Mouse (Mus musculus) MEL (cell line): ENCODE data around the gene Syce2. TPM values are rescaled to one million over a fixed set of nuclear protein-coding genes. Genes with fewer than 3 reads are reported as not detected.
A peak's percentile ranks its signal among the peaks of the same experiment; 100 is the strongest.

ENCODE experiments used
- DNase-seq: peaks from one replicate; pipeline ENCODE4 v3.0.0; 2011; ENCODE audit warnings: low read depth, low spot score
- H3K27ac ChIP-seq: 2 replicates; pipeline ENCODE4 v1.5.1; 2012; ENCODE audit warnings: low read depth, mild to moderate bottlenecking, control low read depth, low read length, moderate library complexity; ENCODE audit not compliant: control insufficient read depth
- H3K27me3 ChIP-seq, 2 experiments: fragments of 150-350 bp in 1 of 2; sonication (generic) in 1 of 2; 2 replicates each; pipeline ENCODE4 v1.6.1; 2012; ENCODE audit warnings: low read length in 2 of 2, mild to moderate bottlenecking in 2 of 2, improper control_type of control experiment in 1 of 2, moderate library complexity in 1 of 2; ENCODE audit not compliant: insufficient read depth in 2 of 2, control insufficient read depth in 1 of 2
- H3K36me3 ChIP-seq, 2 experiments: 2 replicates each; pipeline ENCODE4 v1.6.1; 2012 to 2014; ENCODE audit warnings: low read length in 2 of 2, improper control_type of control experiment in 1 of 2, inconsistent platforms in 1 of 2, mild to moderate bottlenecking in 1 of 2; ENCODE audit not compliant: insufficient read depth in 2 of 2, control insufficient read depth in 1 of 2
- H3K4me1 ChIP-seq, 2 experiments: fragments of 150-350 bp in 1 of 2; sonication (generic) in 1 of 2; 2 replicates each; pipeline ENCODE4 v1.6.1; 2012; ENCODE audit warnings: low read length in 2 of 2, improper control_type of control experiment in 1 of 2, mild to moderate bottlenecking in 1 of 2; ENCODE audit not compliant: insufficient read depth in 2 of 2, control insufficient read depth in 1 of 2
- H3K4me3 ChIP-seq, 2 experiments: fragments of 150-350 bp in 1 of 2; sonication (generic) in 1 of 2; 2 replicates each; pipeline ENCODE4 v1.5.1; 2012; ENCODE audit warnings: low read depth in 2 of 2, low read length in 2 of 2, mild to moderate bottlenecking in 2 of 2, moderate library complexity in 2 of 2, control low read depth in 1 of 2, improper control_type of control experiment in 1 of 2; ENCODE audit not compliant: control insufficient read depth in 1 of 2, insufficient read depth in 1 of 2
- H3K79me2 ChIP-seq: 2 replicates; pipeline ENCODE4 v1.6.1; 2012; ENCODE audit warnings: mild to moderate bottlenecking, low read length, moderate library complexity; ENCODE audit not compliant: control insufficient read depth, poor library complexity, insufficient read depth
- H3K9ac ChIP-seq: 2 replicates; pipeline ENCODE4 v1.6.1; 2012; ENCODE audit warnings: low read depth, mild to moderate bottlenecking, control low read depth, low read length, moderate library complexity; ENCODE audit not compliant: control insufficient read depth, poor library complexity, severe bottlenecking
- H3K9me3 ChIP-seq: fragments of 150-350 bp; sonication (generic); replicated peaks from 2 replicates; pipeline ENCODE4 v1.6.1; 2012; ENCODE audit warnings: mild to moderate bottlenecking, low read length, improper control_type of control experiment, moderate library complexity; ENCODE audit not compliant: insufficient read depth
- BHLHE40 ChIP-seq: IDR thresholded peaks from 2 replicates; pipeline ENCODE4 v1.6.1; 2012; ENCODE audit warnings: low read depth, mild to moderate bottlenecking, inconsistent platforms, low read length, improper control_type of control experiment, borderline replicate concordance
- CHD1 ChIP-seq: IDR thresholded peaks from 2 replicates; pipeline ENCODE4 v1.6.1; 2012; ENCODE audit warnings: low read depth, mild to moderate bottlenecking, inconsistent platforms, low read length, improper control_type of control experiment
- CHD2 ChIP-seq: IDR thresholded peaks from 2 replicates; pipeline ENCODE4 v1.6.1; 2011; ENCODE audit warnings: low read length, improper control_type of control experiment
- E2F4 ChIP-seq: IDR thresholded peaks from 2 replicates; pipeline ENCODE4 v1.6.1; 2011; ENCODE audit warnings: low read depth, low read length, improper control_type of control experiment, borderline replicate concordance
- ELF1 ChIP-seq: IDR thresholded peaks from 2 replicates; pipeline ENCODE4 v1.6.1; 2014; ENCODE audit warnings: low read depth, mild to moderate bottlenecking, inconsistent platforms, low read length, improper control_type of control experiment, moderate library complexity
- EP300 ChIP-seq, 2 experiments: IDR thresholded peaks; 2 replicates each; pipeline ENCODE4 v1.6.1; 2011; ENCODE audit warnings: improper control_type of control experiment in 2 of 2, low read length in 2 of 2, low read depth in 1 of 2, mild to moderate bottlenecking in 1 of 2
- ETS1 ChIP-seq: IDR thresholded peaks from 2 replicates; pipeline ENCODE4 v1.6.1; 2012; ENCODE audit warnings: low read depth, mild to moderate bottlenecking, inconsistent platforms, low read length, improper control_type of control experiment, moderate library complexity
- GABPA ChIP-seq: IDR thresholded peaks from 2 replicates; pipeline ENCODE4 v1.6.1; 2012; ENCODE audit warnings: low read depth, mild to moderate bottlenecking, inconsistent platforms, low read length, improper control_type of control experiment, moderate library complexity
- GATA1 ChIP-seq: IDR thresholded peaks from 2 replicates; pipeline ENCODE4 v1.6.1; 2011; ENCODE audit warnings: low read depth, low read length, improper control_type of control experiment
- HCFC1 ChIP-seq: IDR thresholded peaks from 2 replicates; pipeline ENCODE4 v1.6.1; 2012; ENCODE audit warnings: low read depth, mild to moderate bottlenecking, inconsistent platforms, low read length, improper control_type of control experiment, moderate library complexity
- JUND ChIP-seq: IDR thresholded peaks from 2 replicates; pipeline ENCODE4 v1.6.1; 2011; ENCODE audit warnings: low read depth, mild to moderate bottlenecking, improper control_type of control experiment, low read length
- KAT2A ChIP-seq: conservative IDR thresholded peaks from 2 replicates; pipeline ENCODE4 v1.6.1; 2012; ENCODE audit warnings: low read depth, low read length, improper control_type of control experiment, inconsistent platforms
- MAFK ChIP-seq: IDR thresholded peaks from 2 replicates; pipeline ENCODE4 v1.6.1; 2011; ENCODE audit warnings: low read depth, mild to moderate bottlenecking, low read length, improper control_type of control experiment, borderline replicate concordance
- MAX ChIP-seq: IDR thresholded peaks from 2 replicates; pipeline ENCODE4 v1.6.1; 2011; ENCODE audit warnings: low read length, improper control_type of control experiment
- MAZ ChIP-seq: IDR thresholded peaks from 2 replicates; pipeline ENCODE4 v1.6.1; 2012; ENCODE audit warnings: low read depth, mild to moderate bottlenecking, inconsistent platforms, low read length, improper control_type of control experiment
- MEF2A ChIP-seq: IDR thresholded peaks from 2 replicates; pipeline ENCODE4 v1.6.1; 2014; ENCODE audit warnings: low read depth, mild to moderate bottlenecking, inconsistent platforms, low read length, improper control_type of control experiment; ENCODE audit not compliant: poor library complexity, insufficient replicate concordance, severe bottlenecking; ENCODE audit errors: extremely low read depth
- MXI1 ChIP-seq: IDR thresholded peaks from 2 replicates; pipeline ENCODE4 v1.6.1; 2011; ENCODE audit warnings: mild to moderate bottlenecking, low read depth, low read length, improper control_type of control experiment
- MYC ChIP-seq: IDR thresholded peaks from 2 replicates; pipeline ENCODE4 v1.6.1; 2011; ENCODE audit warnings: low read depth, mild to moderate bottlenecking, low read length, improper control_type of control experiment, moderate library complexity
- NELFE ChIP-seq: IDR thresholded peaks from 2 replicates; pipeline ENCODE4 v1.6.1; 2011; ENCODE audit warnings: low read depth, low read length, improper control_type of control experiment
- NRF1 ChIP-seq: IDR thresholded peaks from 2 replicates; pipeline ENCODE4 v1.6.1; 2014; ENCODE audit warnings: low read depth, mild to moderate bottlenecking, inconsistent platforms, low read length, improper control_type of control experiment, moderate library complexity; ENCODE audit not compliant: poor library complexity, insufficient read depth, severe bottlenecking
- POLR2A ChIP-seq, 2 experiments: IDR thresholded peaks; 2 replicates each; pipeline ENCODE4 v1.6.1; 2011 to 2012; ENCODE audit warnings: low read length in 2 of 2, mild to moderate bottlenecking in 2 of 2, control low read depth in 1 of 2, improper control_type of control experiment in 1 of 2, low read depth in 1 of 2, moderate library complexity in 1 of 2; ENCODE audit not compliant: control insufficient read depth in 1 of 2, insufficient read depth in 1 of 2, poor library complexity in 1 of 2
- POLR2AphosphoS2 ChIP-seq: IDR thresholded peaks from 2 replicates; pipeline ENCODE4 v1.6.1; 2011; ENCODE audit warnings: low read length, improper control_type of control experiment
- POLR2AphosphoS5 ChIP-seq: IDR thresholded peaks from 2 replicates; pipeline ENCODE4 v1.6.1; 2012; ENCODE audit warnings: low read depth, borderline replicate concordance, mild to moderate bottlenecking, inconsistent platforms, low read length, moderate library complexity, mixed read lengths
- RAD21 ChIP-seq: IDR thresholded peaks from 2 replicates; pipeline ENCODE4 v1.6.1; 2011; ENCODE audit warnings: mild to moderate bottlenecking, low read depth, low read length, improper control_type of control experiment
- RCOR1 ChIP-seq: IDR thresholded peaks from 2 replicates; pipeline ENCODE4 v1.6.1; 2012; ENCODE audit warnings: low read depth, mild to moderate bottlenecking, inconsistent platforms, low read length, improper control_type of control experiment
- SIN3A ChIP-seq: IDR thresholded peaks from 2 replicates; pipeline ENCODE4 v1.6.1; 2012; ENCODE audit warnings: low read length, improper control_type of control experiment, inconsistent platforms
- SMC3 ChIP-seq: IDR thresholded peaks from 2 replicates; pipeline ENCODE4 v1.6.1; 2011; ENCODE audit warnings: low read depth, low read length, improper control_type of control experiment
- TAL1 ChIP-seq: IDR thresholded peaks from 2 replicates; pipeline ENCODE4 v1.6.1; 2012; ENCODE audit warnings: mild to moderate bottlenecking, inconsistent platforms, low read length, moderate library complexity, mixed read lengths
- TBP ChIP-seq: IDR thresholded peaks from 2 replicates; pipeline ENCODE4 v1.8.0; 2011; ENCODE audit warnings: low read depth, low read length, improper control_type of control experiment
- TCF12 ChIP-seq: IDR thresholded peaks from 2 replicates; pipeline ENCODE4 v1.6.1; 2014; ENCODE audit warnings: low read depth, mild to moderate bottlenecking, inconsistent platforms, low read length, improper control_type of control experiment, moderate library complexity
- UBTF ChIP-seq: IDR thresholded peaks from 2 replicates; pipeline ENCODE4 v1.6.1; 2012; ENCODE audit warnings: low read depth, mild to moderate bottlenecking, inconsistent platforms, low read length, improper control_type of control experiment, moderate library complexity, borderline replicate concordance; ENCODE audit not compliant: insufficient read depth
- USF1 ChIP-seq: IDR thresholded peaks from 2 replicates; pipeline ENCODE4 v1.6.1; 2014; ENCODE audit warnings: low read depth, mild to moderate bottlenecking, inconsistent platforms, low read length, improper control_type of control experiment, moderate library complexity
- USF2 ChIP-seq, 2 experiments: IDR thresholded peaks; 2 replicates each; pipeline ENCODE4 v1.6.1; 2011 to 2012; ENCODE audit warnings: improper control_type of control experiment in 2 of 2, low read length in 2 of 2, borderline replicate concordance in 1 of 2, inconsistent platforms in 1 of 2, low read depth in 1 of 2, mild to moderate bottlenecking in 1 of 2; ENCODE audit not compliant: insufficient read depth in 1 of 2
- ZC3H11A ChIP-seq: IDR thresholded peaks from 2 replicates; pipeline ENCODE4 v1.6.1; 2012; ENCODE audit warnings: low read depth, mild to moderate bottlenecking, inconsistent platforms, low read length, improper control_type of control experiment
- ZKSCAN1 ChIP-seq: IDR thresholded peaks from 2 replicates; pipeline ENCODE4 v1.6.1; 2012; ENCODE audit warnings: low read depth, mild to moderate bottlenecking, inconsistent platforms, low read length, improper control_type of control experiment, moderate library complexity
- ZMIZ1 ChIP-seq: IDR thresholded peaks from 2 replicates; pipeline ENCODE4 v1.6.1; 2012; ENCODE audit warnings: low read depth, mild to moderate bottlenecking, inconsistent platforms, low read length, improper control_type of control experiment, moderate library complexity
- ZNF384 ChIP-seq: IDR thresholded peaks from 2 replicates; pipeline ENCODE4 v1.6.1; 2012; ENCODE audit warnings: low read depth, mild to moderate bottlenecking, inconsistent platforms, low read length, improper control_type of control experiment
- polyA plus RNA-seq, 2 experiments: library from polyadenylated mRNA; stranded (reverse) in 1 of 2; unstranded in 1 of 2; fragments of >175 nt in 1 of 2; fragments of >200 nt in 1 of 2; gene quantifications; 2 replicates each; pipeline versions ENCODE4 v1.2.1 to v1.2.4; 2012; ENCODE audit warnings: low replicate concordance in 2 of 2, low read depth in 1 of 2; ENCODE audit not compliant: insufficient read length in 2 of 2, insufficient read depth in 1 of 2, missing spikeins in 1 of 2
- total RNA-seq: library from RNA; depleted of rRNA; stranded (reverse); fragments of 300-350 nt; gene quantifications from 2 replicates; pipeline ENCODE4 v1.2.3, GENCODE M21; 2012

Syce2 gene
- total and polyA plus RNA-seq, 3 experiments, result 75.5 to 115 TPM; not detected in 1

- Histone ChIP-seq H3K9ac (peak overlapping the region; percentile 35), H3K27ac (peak overlapping the region; percentile 71), H3K27me3 (no peaks in the 10 kb centered on the region), H3K4me1 (peaks cover 4 to 5% of the 10 kb centered on the region in 2 experiments; a peak in 3 of 4 replicates), H3K36me3 (peaks cover 0 to 6% of the 10 kb centered on the region in 2 experiments; a peak in 1 of 4 replicates), H3K4me3 (peak overlapping the region; percentile 50 to 61), H3K9me3 (no peaks in the 10 kb centered on the region), H3K79me2 (no peaks in the 10 kb centered on the region; the same call in 1 of the 2 replicates)
- DNase-seq, result peak; percentile 78
- TF ChIP-seq BHLHE40 (peak; percentile 36; the same call in 1 of the 2 replicates), TCF12 (peak; percentile 41; the same call in 1 of the 2 replicates), POLR2AphosphoS5 (no peak), MAX (no peak; the same call in 1 of the 2 replicates), TBP (no peak), MEF2A (no peak), USF1 (no peak), NRF1 (no peak), MYC (no peak), TAL1 (no peak), MXI1 (peak; percentile 52), ZNF384 (0 out of 2 replicates have a peak, but pooled peaks have one; percentile 7), ZC3H11A (no peak), RCOR1 (0 out of 2 replicates have a peak, but pooled peaks have one; percentile 14), HCFC1 (0 out of 2 replicates have a peak, but pooled peaks have one; percentile 37), KAT2A (no peak), SIN3A (peak; percentile 66; the same call in 1 of the 2 replicates), CHD1 (no peak), ETS1 (peak; percentile 31; the same call in 1 of the 2 replicates), POLR2AphosphoS2 (no peak), CHD2 (no peak), RAD21 (no peak), ELF1 (peak; percentile 55), ZKSCAN1 (no peak), GABPA (no peak), USF2 (IDR thresholded peaks at IDR 0.05; ENCODE audit: borderline replicate concordance in 1 of 2, insufficient read depth in 1 of 2, low read depth in 1 of 2, low read length in 2 of 2) (no peak), NELFE (no peak), POLR2A (IDR thresholded peaks at IDR 0.05; ENCODE audit: control insufficient read depth in 1 of 2, insufficient read depth in 1 of 2, low read depth in 1 of 2, low read length in 2 of 2, poor library complexity in 1 of 2) (no peak), SMC3 (no peak), UBTF (no peak), EP300 (IDR thresholded peaks at IDR 0.05; ENCODE audit: low read depth in 1 of 2, low read length in 2 of 2) (peak in 1 of 2 experiments; percentile 27; a peak in 1 of 4 replicates), ZMIZ1 (no peak), E2F4 (no peak), MAFK (no peak), JUND (no peak), GATA1 (no peak), MAZ (peak; percentile 75)
These were observed 46.3 kb upstream of the Syce2 start for GRCm38 (mm10) chr8:84825636-84826035.
